Mouse (Mus musculus) left cerebral cortex, adult 2 months (tissue): ENCODE data around the gene Itgb4. TPM values are rescaled to one million over a fixed set of nuclear protein-coding genes. Genes with fewer than 3 reads are reported as not detected.
A peak's percentile ranks its signal among the peaks of the same experiment; 100 is the strongest.
"Not testable (repeated sequence)": the region's sequence is repeated elsewhere in the genome, so short reads cannot be mapped to it uniquely, and the experiment has no call there.

ENCODE experiments used
- DNase-seq, 2 experiments: peaks; one replicate each; pipeline ENCODE4 v3.0.0; 2021 to 2022; ENCODE audit warnings: low spot score in 2 of 2, mixed read lengths in 1 of 2; ENCODE audit errors: extremely low spot score in 1 of 2
- H3K27ac ChIP-seq: fragments of 200-600 bp; 2 replicates; pipeline ENCODE4 v1.8.1; 2022
- H3K4me3 ChIP-seq: fragments of 200-600 bp; 2 replicates; pipeline ENCODE4 v1.8.1; 2022
- CTCF ChIP-seq: fragments of 200-600 bp; IDR thresholded peaks from 2 replicates; pipeline ENCODE4 v1.8.1; 2022; ENCODE audit warnings: antibody characterized with exemption, mild to moderate bottlenecking, moderate library complexity
- intact Hi-C: fragments of 180-260 bp; cut with DNase I; formaldehyde crosslinking; loops from one replicate; pipeline ENCODE4 v1.15.1; 2025
- total RNA-seq, 2 experiments: library from RNA; stranded (reverse); gene quantifications; 2 replicates each; pipeline ENCODE4 v1.2.3; 2021

Gene Itgb4
- total RNA-seq, 2 experiments from 2014 or later, result 5.1 to 5.7 TPM

GRCm38 (mm10) chr11:116012262-116012947, 37.9 kb downstream of the Itgb4 start, which contains the start of gene Galk1:
Gene Galk1 (minus strand): TSS chr11:116012719.
- no peak for TF ChIP-seq CTCF
- intact Hi-C loops, result no loop called here
- DNase-seq, result peak; percentile 82 to 86
- Histone ChIP-seq H3K4me3 (peak within 1 kb of the TSS; percentile 76), H3K27ac (peak within 1 kb of the TSS; percentile 77)

- H3K4me3 ChIP-seq, result no peak overlapping the region
- DNase-seq, result no peak
- TF ChIP-seq CTCF, result no peak
- no peak overlapping the region for H3K27ac ChIP-seq
- intact Hi-C loops, result no loop called here
These were observed 40.3 kb downstream of the Itgb4 start for GRCm38 (mm10) chr11:116014821-116015220.

- no peak for DNase-seq
- peak; percentile 47 for TF ChIP-seq CTCF
- no peak overlapping the region for H3K4me3 ChIP-seq
- intact Hi-C loops, result no loop called here
- no peak overlapping the region for H3K27ac ChIP-seq
These were observed 43.6 kb downstream of the Itgb4 start for GRCm38 (mm10) chr11:116018106-116018505.

- intact Hi-C loops, DNase-seq, H3K4me3 ChIP-seq, H3K27ac ChIP-seq: not testable (repeated sequence)
These were observed 44.4 kb downstream of the Itgb4 start for GRCm38 (mm10) chr11:116018867-116019266.

- Histone ChIP-seq H3K27ac (no peak overlapping the region), H3K4me3 (no peak overlapping the region)
- no peak for TF ChIP-seq CTCF
- intact Hi-C loops, result no loop called here
- no peak for DNase-seq
These were observed 44.9 kb downstream of the Itgb4 start for GRCm38 (mm10) chr11:116019360-116019791.

GRCm38 (mm10) chr11:116019976-116020411, 45.5 kb downstream of the Itgb4 start:
- no peak for DNase-seq
- no peak for TF ChIP-seq CTCF
- Histone ChIP-seq H3K27ac (no peak overlapping the region), H3K4me3 (no peak overlapping the region)
- intact Hi-C loops, result loop anchor here (5.0 kb wide), 1 partner anchor 112 kb away; the partner anchor contains the start of gene Trim65

GRCm38 (mm10) chr11:116020519-116020922, 46.0 kb downstream of the Itgb4 start:
- no peak overlapping the region for H3K27ac ChIP-seq
- TF ChIP-seq CTCF, result peak; percentile 41
- no peak for DNase-seq
- intact Hi-C loops, result loop anchor here (5.0 kb wide), 1 partner anchor 112 kb away; the partner anchor contains the start of gene Trim65
- no peak overlapping the region for H3K4me3 ChIP-seq

GRCm38 (mm10) chr11:116021328-116022220, 47.1 kb downstream of the Itgb4 start:
- TF ChIP-seq CTCF, result no peak
- Histone ChIP-seq H3K4me3 (peak overlapping the region; percentile 46), H3K27ac (no peak overlapping the region)
- DNase-seq, result no peak
- intact Hi-C loops, result loop anchor here (5.0 kb wide), 1 partner anchor 111 kb away; the partner anchor contains the start of gene Trim65

- intact Hi-C loops, result loop anchor here (5.0 kb wide), 1 partner anchor 110 kb away; the partner anchor contains the start of gene Trim65
- Histone ChIP-seq H3K27ac (no peak overlapping the region), H3K4me3 (peak overlapping the region; percentile 46)
- DNase-seq, result no peak
- TF ChIP-seq CTCF, result no peak
These were observed 47.8 kb downstream of the Itgb4 start for GRCm38 (mm10) chr11:116022256-116022780.

GRCm38 (mm10) chr11:116023074-116023770, 48.7 kb downstream of the Itgb4 start:
- H3K27ac ChIP-seq, result peak overlapping the region; percentile 100
- not testable (repeated sequence) for DNase-seq
- H3K4me3 ChIP-seq, result peak overlapping the region; percentile 90
- intact Hi-C loops, result loop anchor here (5.0 kb wide), 1 partner anchor 109 kb away; the partner anchor contains the start of gene Trim65

- Histone ChIP-seq H3K4me3 (peak overlapping the region; percentile 90), H3K27ac (peak overlapping the region; percentile 100)
- DNase-seq, result peak; percentile 82 to 83
- intact Hi-C loops, result loop anchor here (1.0 to 5.0 kb wide), 2 partner anchors 62 to 108 kb away; partner anchors contain the start of genes Trim65 and Wbp2
- peak; percentile 83 for TF ChIP-seq CTCF
These were observed 49.4 kb downstream of the Itgb4 start for GRCm38 (mm10) chr11:116023771-116024355.
